Mouse (Mus musculus): ENCODE data around the gene Naaladl2. TPM values are rescaled to one million over a fixed set of nuclear protein-coding genes. Genes with fewer than 3 reads are reported as not detected.

The Naaladl2 gene
- total and polyA plus RNA-seq, 3 experiments = 0.13 TPM; not detected in 2

DNA sequence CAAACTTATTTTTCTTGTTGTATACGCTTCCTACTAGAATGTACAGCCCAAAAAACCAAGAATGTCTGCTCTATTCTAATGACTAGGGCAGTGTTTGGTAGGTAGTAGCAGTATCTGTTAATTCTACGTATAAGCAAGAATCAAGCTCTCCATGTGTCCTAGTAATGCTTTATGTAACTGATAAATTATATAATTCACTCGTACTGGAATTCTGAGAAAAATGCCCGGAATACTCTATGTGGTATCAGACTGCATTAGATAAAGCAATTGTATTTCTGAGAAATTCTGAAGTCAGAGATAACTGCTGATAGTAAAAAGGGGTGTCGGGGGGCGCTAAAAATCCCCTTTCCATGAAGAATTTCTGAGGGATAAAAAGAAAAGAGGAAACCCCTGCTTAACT, 950 bp downstream of the Naaladl2 start:
- no peak overlapping the region for H3K27ac ChIP-seq (ENCODE audit: insufficient read depth, low read depth)
- H3K9me3 ChIP-seq (replicated peaks; ENCODE audit: low read length) = peaks cover 41% of the 10 kb centered on the region
- no peaks in the 10 kb centered on the region for H3K36me3 ChIP-seq (replicated peaks in 1 of 2; ENCODE audit: control insufficient read depth in 1 of 2, insufficient read depth in 1 of 2, low read length in 1 of 2)
- no peaks in the 10 kb centered on the region for H3K79me2 ChIP-seq (replicated peaks; ENCODE audit: control insufficient read depth, extremely low read depth, insufficient read depth, poor library complexity, severe bottlenecking)
- no peak overlapping the region for H3K9ac ChIP-seq (ENCODE audit: insufficient read depth, low read depth)
- no peak for DNase-seq (ENCODE audit: extremely low read depth)
- in situ Hi-C loops (cut with MboI; ENCODE audit: low pct_ligation_motif_present, low pct_unique_long_range_greater_than_20kb, low sequenced_read_pairs) (no loop called here), dilution Hi-C loops (cut with MboI; ENCODE audit: extremely low pct_ligation_motif_present, extremely low pct_unique_long_range_greater_than_20kb, low sequenced_read_pairs) (no loop called here)
- no peak overlapping the region for H3K4me3 ChIP-seq (replicated peaks in 1 of 3; ENCODE audit: low read depth in 2 of 3, low read length in 2 of 3, poor library complexity in 1 of 3)
- no peak for TF ChIP-seq EP300 (IDR thresholded peaks at IDR 0.05; ENCODE audit: low read length)
- no peaks in the 10 kb centered on the region for H3K27me3 ChIP-seq (replicated peaks)
- no peak overlapping the region for H3K4me2 ChIP-seq (ENCODE audit: insufficient read depth, low read depth, poor library complexity, severe bottlenecking)
- H3K4me1 ChIP-seq (ENCODE audit: control insufficient read depth in 1 of 2, insufficient read depth in 2 of 2) = no peaks in the 10 kb centered on the region

DNA sequence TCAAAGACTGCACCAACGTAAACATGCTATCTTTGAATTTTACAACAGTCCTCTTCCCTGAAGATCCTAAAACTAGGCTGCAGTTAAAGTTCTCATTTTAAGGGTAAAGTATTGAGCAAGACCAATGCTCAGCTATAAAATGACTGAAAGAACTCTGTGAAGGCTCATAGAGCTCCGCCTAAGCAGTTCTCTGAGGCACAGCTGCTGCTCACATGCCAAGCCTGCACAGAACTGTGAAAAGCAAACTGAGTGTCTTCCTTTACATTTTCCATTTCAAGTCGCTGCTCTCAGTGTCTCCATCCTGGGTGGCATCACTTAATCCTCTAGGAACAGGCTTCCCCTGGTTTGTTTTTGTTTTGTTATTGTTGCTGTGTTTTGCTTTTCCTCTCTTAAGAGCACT, 12.2 kb downstream of the Naaladl2 start:
- no peaks in the 10 kb centered on the region for H3K36me3 ChIP-seq (replicated peaks in 1 of 2; ENCODE audit: control insufficient read depth in 1 of 2, insufficient read depth in 1 of 2, low read length in 1 of 2)
- dilution Hi-C loops (cut with MboI; ENCODE audit: extremely low pct_ligation_motif_present, extremely low pct_unique_long_range_greater_than_20kb, low sequenced_read_pairs) = no loop called here
- TF ChIP-seq RAD21 (IDR thresholded peaks at IDR 0.05; ENCODE audit: low read depth, low read length) = no peak
- TF ChIP-seq POLR2A (IDR thresholded peaks at IDR 0.05; ENCODE audit: low read depth, low read length) = no peak
- TF ChIP-seq JUND (conservative IDR thresholded peaks at IDR 0.05; ENCODE audit: low read depth, low read length) = no peak
- TF ChIP-seq KAT2A (IDR thresholded peaks at IDR 0.05; ENCODE audit: insufficient replicate concordance, low read length) = no peak
- TF ChIP-seq ZC3H11A (IDR thresholded peaks at IDR 0.05; ENCODE audit: low read depth, low read length) = no peak
- no peak for TF ChIP-seq ZMIZ1 (IDR thresholded peaks at IDR 0.05; ENCODE audit: low read depth, low read length)
- TF ChIP-seq POLR2AphosphoS2 (IDR thresholded peaks at IDR 0.05; ENCODE audit: low read depth, low read length) = no peak
- no peak for TF ChIP-seq HCFC1 (IDR thresholded peaks at IDR 0.05; ENCODE audit: low read depth, low read length)
- no peaks in the 10 kb centered on the region for H3K27me3 ChIP-seq (replicated peaks)
- no peak overlapping the region for H3K4me3 ChIP-seq (replicated peaks in 1 of 3; ENCODE audit: low read depth in 2 of 3, low read length in 2 of 3, poor library complexity in 1 of 3)
- in situ Hi-C loops (cut with MboI; ENCODE audit: low pct_ligation_motif_present, low pct_unique_long_range_greater_than_20kb, low sequenced_read_pairs) = no loop called here
- H3K4me2 ChIP-seq (ENCODE audit: insufficient read depth, low read depth, poor library complexity, severe bottlenecking) = no peak overlapping the region
- H3K9ac ChIP-seq (ENCODE audit: insufficient read depth, low read depth) = no peak overlapping the region
- H3K27ac ChIP-seq (ENCODE audit: insufficient read depth, low read depth) = no peak overlapping the region
- H3K4me1 ChIP-seq (ENCODE audit: control insufficient read depth in 1 of 2, insufficient read depth in 2 of 2) = no peaks in the 10 kb centered on the region
- H3K79me2 ChIP-seq (replicated peaks; ENCODE audit: control insufficient read depth, extremely low read depth, insufficient read depth, poor library complexity, severe bottlenecking) = no peaks in the 10 kb centered on the region
- no peak for DNase-seq (ENCODE audit: extremely low read depth)
- peaks cover 29% of the 10 kb centered on the region for H3K9me3 ChIP-seq (replicated peaks; ENCODE audit: low read length)

DNA sequence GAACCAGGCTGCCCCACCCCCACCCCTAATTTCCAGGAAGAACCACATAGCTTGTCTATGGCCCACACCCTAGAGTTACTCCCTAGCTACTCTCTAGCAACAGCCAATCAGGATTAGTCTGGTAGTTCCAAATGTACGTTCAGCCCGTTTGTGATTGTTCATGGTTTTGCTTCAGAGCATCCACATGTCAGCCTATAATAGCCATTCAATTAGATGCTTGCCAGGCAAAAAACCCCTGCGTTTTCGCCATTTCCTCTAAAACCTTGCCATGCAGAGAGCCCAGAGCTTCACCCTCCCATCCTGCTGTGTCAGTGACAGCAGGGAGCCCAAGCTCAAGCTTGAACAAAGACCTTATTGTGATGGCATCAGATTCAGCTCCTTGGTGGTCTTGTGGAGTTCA, 16.2 kb downstream of the Naaladl2 start:
- no peak overlapping the region for H3K4me3 ChIP-seq (replicated peaks in 1 of 3; ENCODE audit: low read depth in 2 of 3, low read length in 2 of 3, poor library complexity in 1 of 3)
- no peaks in the 10 kb centered on the region for H3K79me2 ChIP-seq (replicated peaks; ENCODE audit: control insufficient read depth, extremely low read depth, insufficient read depth, poor library complexity, severe bottlenecking)
- no peak overlapping the region for H3K4me2 ChIP-seq (ENCODE audit: insufficient read depth, low read depth, poor library complexity, severe bottlenecking)
- no peaks in the 10 kb centered on the region for H3K36me3 ChIP-seq (replicated peaks in 1 of 2; ENCODE audit: control insufficient read depth in 1 of 2, insufficient read depth in 1 of 2, low read length in 1 of 2)
- no peaks in the 10 kb centered on the region for H3K4me1 ChIP-seq (ENCODE audit: control insufficient read depth in 1 of 2, insufficient read depth in 2 of 2)
- DNase-seq (ENCODE audit: extremely low read depth) = no peak
- H3K27ac ChIP-seq (ENCODE audit: insufficient read depth, low read depth) = no peak overlapping the region
- no peaks in the 10 kb centered on the region for H3K27me3 ChIP-seq (replicated peaks)
- TF ChIP-seq MAFK (IDR thresholded peaks at IDR 0.05; ENCODE audit: insufficient replicate concordance, low read length) (no peak), IRF4 (IDR thresholded peaks at IDR 0.05; ENCODE audit: low read depth, low read length) (no peak), TBP (conservative IDR thresholded peaks at IDR 0.05; ENCODE audit: low read depth, low read length) (no peak), BHLHE40 (IDR thresholded peaks at IDR 0.05; ENCODE audit: low read depth, low read length) (no peak), ZKSCAN1 (IDR thresholded peaks at IDR 0.05; ENCODE audit: borderline replicate concordance, low read depth, low read length) (no peak), MEF2A (IDR thresholded peaks at IDR 0.05; ENCODE audit: borderline replicate concordance, low read depth, low read length) (no peak), MAX (IDR thresholded peaks at IDR 0.05; ENCODE audit: low read length) (no peak), UBTF (IDR thresholded peaks at IDR 0.05; ENCODE audit: low read depth, low read length) (no peak), SMC3 (IDR thresholded peaks at IDR 0.05; ENCODE audit: low read depth, low read length) (no peak), JUND (conservative IDR thresholded peaks at IDR 0.05; ENCODE audit: low read depth, low read length) (no peak), RCOR1 (conservative IDR thresholded peaks at IDR 0.05; ENCODE audit: low read depth, low read length) (no peak), TCF12 (IDR thresholded peaks at IDR 0.05; ENCODE audit: low read depth, low read length) (no peak), RAD21 (IDR thresholded peaks at IDR 0.05; ENCODE audit: low read depth, low read length) (no peak), MAZ (IDR thresholded peaks at IDR 0.05; ENCODE audit: low read depth, low read length) (no peak)
- in situ Hi-C loops (cut with MboI; ENCODE audit: low pct_ligation_motif_present, low pct_unique_long_range_greater_than_20kb, low sequenced_read_pairs) (no loop called here), dilution Hi-C loops (cut with MboI; ENCODE audit: extremely low pct_ligation_motif_present, extremely low pct_unique_long_range_greater_than_20kb, low sequenced_read_pairs) (no loop called here)
- H3K9ac ChIP-seq (ENCODE audit: insufficient read depth, low read depth) = no peak overlapping the region
- H3K9me3 ChIP-seq (replicated peaks; ENCODE audit: low read length) = peaks cover 31% of the 10 kb centered on the region

Measured in CH12.LX (cell line).